ENCODE assay signal across 24 mouse cellular contexts in the genomic region with DNA sequence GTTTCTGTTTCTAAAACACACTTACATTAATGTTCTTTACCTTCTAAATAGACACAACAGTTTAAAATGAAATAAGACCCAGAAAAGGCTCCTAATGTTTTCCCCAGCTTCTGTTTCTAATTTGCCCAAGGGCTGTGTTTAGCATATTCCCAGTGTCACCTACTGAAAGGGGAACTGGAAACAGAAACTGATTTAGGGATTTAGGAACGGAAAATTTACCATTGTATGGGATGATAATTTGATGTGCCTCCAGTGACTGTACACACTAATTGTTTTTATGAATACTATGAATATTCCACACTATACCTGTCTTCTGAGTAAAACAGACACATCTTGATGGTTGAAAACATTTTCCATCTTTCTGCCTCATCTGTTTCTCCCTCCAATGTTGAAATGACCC.
DNase-seq lines count a peak whose midpoint lies in the region; ATAC-seq and TF ChIP-seq lines count a peak whose summit lies in the region.
"Had no signal": no experiment of that assay in that cellular context is flagged by ENCODE, and none has a peak within 500 bp of the region (broad histone marks: within the 10 kb centered on the region; RNA-seq: fewer than 3 reads in every experiment).

No protein-coding gene starts in this region.

- H3K79me2 ChIP-seq in heart, adult 2 months (replicated peaks; ENCODE audit: control insufficient read depth, insufficient read depth, low read length), result no peaks in the 10 kb centered on the region

- TF ChIP-seq POLR2A in heart, adult 2 months (IDR thresholded peaks at IDR 0.05; ENCODE audit: insufficient read depth, low read depth, low read length), result no peak
- TF ChIP-seq POLR2A in bone marrow macrophage, adult 2 months (IDR thresholded peaks at IDR 0.05; ENCODE audit: borderline replicate concordance, low read depth, low read length), result no peak
- TF ChIP-seq POLR2A in embryonic fibroblast, embryonic 13.5 days (IDR thresholded peaks at IDR 0.05; ENCODE audit: low read depth, low read length), result no peak

- H3K27me3 ChIP-seq in heart, adult 2 months (ENCODE audit: control insufficient read depth, insufficient read depth, low read length), result no peaks in the 10 kb centered on the region
- H3K27me3 ChIP-seq: hindbrain, embryonic 12.5 days; megakaryocyte, embryonic 14.5 days; midbrain, embryonic 12.5 days; neural tube, embryonic 13.5 days had no signal

- peaks cover 7% of the 10 kb centered on the region for H3K4me1 ChIP-seq in heart, adult 2 months (ENCODE audit: control insufficient read depth, insufficient read depth, low read length)
- peaks cover 27% of the 10 kb centered on the region for H3K4me1 ChIP-seq in bone marrow macrophage, adult 2 months (ENCODE audit: control insufficient read depth, insufficient read depth, low read length)
- H3K4me1 ChIP-seq in embryonic fibroblast, embryonic 13.5 days (ENCODE audit: control insufficient read depth, insufficient read depth, low read length), result peaks cover 2% of the 10 kb centered on the region
- H3K4me1 ChIP-seq: hindbrain, embryonic 12.5 days; midbrain, embryonic 12.5 days; neural tube, embryonic 13.5 days had no signal

- no peak overlapping the region for H3K4me3 ChIP-seq in heart, adult 2 months
- H3K4me3 ChIP-seq in bone marrow macrophage, adult 2 months (ENCODE audit: insufficient read depth, low read length), result no peak overlapping the region
- H3K4me3 ChIP-seq in embryonic fibroblast, embryonic 13.5 days (ENCODE audit: insufficient read depth, low read length), result no peak overlapping the region
- H3K4me3 ChIP-seq: hindbrain, embryonic 12.5 days; layer of hippocampus, adult 2 months; megakaryocyte, embryonic 14.5 days; midbrain, embryonic 12.5 days; neural tube, embryonic 13.5 days had no signal

- H3K36me3 ChIP-seq in heart, adult 2 months (ENCODE audit: control insufficient read depth, insufficient read depth, low read length), result peaks cover 6% of the 10 kb centered on the region
- H3K36me3 ChIP-seq: hindbrain, embryonic 12.5 days; midbrain, embryonic 12.5 days; neural tube, embryonic 13.5 days had no signal

- H3K9ac ChIP-seq in heart, adult 2 months (ENCODE audit: low read depth, low read length), result no peak overlapping the region
- H3K9ac ChIP-seq: hindbrain, embryonic 12.5 days; liver, embryonic 14.5 days; lung, embryonic 14.5 days; midbrain, embryonic 12.5 days; neural tube, embryonic 13.5 days had no signal

- WGBS in heart, adult 2 months, result 63% methylated on average over 1 of the region's 1 CpGs

- TF ChIP-seq EP300 in heart, adult 2 months (IDR thresholded peaks at IDR 0.05; ENCODE audit: insufficient read depth, low read depth, low read length), result no peak

- no peak for TF ChIP-seq CTCF in heart, adult 2 months (IDR thresholded peaks at IDR 0.05)
- no peak for TF ChIP-seq CTCF in bone marrow macrophage, adult 2 months (IDR thresholded peaks at IDR 0.05; ENCODE audit: low read depth, low read length)
- TF ChIP-seq CTCF in embryonic fibroblast, embryonic 13.5 days (IDR thresholded peaks at IDR 0.05; ENCODE audit: borderline replicate concordance, insufficient read depth, low read length), result no peak

- H3K27ac ChIP-seq in heart, adult 2 months, result peak overlapping the region; percentile 84
- peak overlapping the region; percentile 88 for H3K27ac ChIP-seq in bone marrow macrophage, adult 2 months (ENCODE audit: insufficient read depth, low read depth, low read length)
- H3K27ac ChIP-seq in embryonic fibroblast, embryonic 13.5 days (ENCODE audit: insufficient read depth, low read length), result peak overlapping the region; percentile 82
- H3K27ac ChIP-seq: hindbrain, embryonic 12.5 days; layer of hippocampus, adult 2 months; liver, embryonic 14.5 days; midbrain, embryonic 12.5 days; neural tube, embryonic 13.5 days had no signal

- intact Hi-C loops in heart, adult 2 months (cut with DNase I), result loop anchor here (10.0 kb wide), 2 partner anchors 360 to 370 kb away; no protein-coding TSS in a partner anchor
- intact Hi-C loops in heart, postnatal 25 days (cut with DNase I), result no loop called here

- no peak for DNase-seq in heart, adult 2 months
- no peak for DNase-seq in heart, postnatal 25 days (ENCODE audit: low spot score)
- DNase-seq in kidney, adult 9 months, result peak; percentile 11
- DNase-seq in kidney, postnatal 10 days, result no peak
- no peak for DNase-seq in right cerebral cortex, postnatal 36 days (ENCODE audit: low spot score in 2 of 2)
- DNase-seq: embryo, embryonic 11 days; gastrocnemius, postnatal 25 days; thymus, adult 2 months; thymus, postnatal 36 days had no signal

- no peak for ATAC-seq in megakaryocyte, adult 5-6 weeks (ENCODE audit: poor library complexity, severe bottlenecking)
- ATAC-seq: activated CD4-positive, CD25-positive, alpha-beta regulatory T cell, adult 4 months; CD4-positive, CD25-positive, alpha-beta regulatory T cell, adult 4 months; forebrain, embryonic 14.5 days; hindbrain, postnatal 0 days; intestine, embryonic 16.5 days had no signal
